Mouse (Mus musculus): Measurements from ENCODE around the gene Apoa2. TPM values are rescaled to one million over a fixed set of nuclear protein-coding genes. Genes with fewer than 3 reads are reported as not detected.
A peak's percentile ranks its signal among the peaks of the same experiment; 100 is the strongest.

Apoa2 gene
- 20,306 and 20,852 TPM in 2 replicates for polyA plus RNA-seq (2015; fragmentation: Nextera tagmentation; extraction: Ambion mirVana)

DNA sequence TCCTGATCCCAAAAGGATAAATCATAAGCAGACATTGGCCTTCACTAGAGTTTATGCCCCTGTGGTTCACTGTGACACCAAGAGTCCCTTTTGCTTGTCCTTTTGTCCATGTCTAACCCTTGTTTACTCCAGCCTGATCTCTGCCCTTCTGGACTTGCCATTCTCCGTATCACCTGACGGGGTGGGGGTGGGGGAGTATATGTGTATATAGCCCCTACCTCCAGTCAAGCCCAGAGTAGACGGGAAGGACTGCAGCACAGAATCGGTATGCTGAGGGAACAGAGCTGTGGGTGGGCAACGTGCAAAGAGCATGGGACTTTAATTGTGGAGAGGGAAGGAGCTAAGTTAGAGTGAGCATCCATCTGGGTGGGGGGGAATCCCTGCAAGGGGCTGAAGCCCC, at the start of gene Apoa2:
Gene Apoa2, plus strand, starts transcription at position 198 of the 400 bp plus-strand sequence.
- ATAC-seq = peak; percentile 25
- Histone ChIP-seq H3K27me3 (ENCODE audit: insufficient read depth, low read length) (no peaks in the 10 kb centered on the region), H3K9me3 (ENCODE audit: low read length) (no peaks in the 10 kb centered on the region), H3K4me2 (ENCODE audit: low read depth, low read length) (peak within 1 kb of the TSS; percentile 63), H3K36me3 (replicated peaks; ENCODE audit: insufficient read depth, low read length) (peaks cover 2% of the 10 kb centered on the region; the same call in 1 of the 2 replicates), H3K4me3 (ENCODE audit: low read depth, low read length) (peak within 1 kb of the TSS; percentile 50), H3K9ac (replicated peaks) (peak within 1 kb of the TSS; percentile 65), H3K27ac (ENCODE audit: low read depth) (peak within 1 kb of the TSS; percentile 95), H3K4me1 (ENCODE audit: insufficient read depth) (peaks cover 21% of the 10 kb centered on the region)
- peak; percentile 77 for DNase-seq
- WGBS (ENCODE audit: insufficient replicate concordance) = 68% methylated on average over 5 of the region's 5 CpGs
- TF ChIP-seq EP300 (IDR thresholded peaks at IDR 0.05; ENCODE audit: low read depth) = peak; percentile 69
- TF ChIP-seq CTCF (IDR thresholded peaks at IDR 0.05; ENCODE audit: low read depth) = 0 out of 2 replicates have a peak, but pooled peaks have one; percentile 4

DNA sequence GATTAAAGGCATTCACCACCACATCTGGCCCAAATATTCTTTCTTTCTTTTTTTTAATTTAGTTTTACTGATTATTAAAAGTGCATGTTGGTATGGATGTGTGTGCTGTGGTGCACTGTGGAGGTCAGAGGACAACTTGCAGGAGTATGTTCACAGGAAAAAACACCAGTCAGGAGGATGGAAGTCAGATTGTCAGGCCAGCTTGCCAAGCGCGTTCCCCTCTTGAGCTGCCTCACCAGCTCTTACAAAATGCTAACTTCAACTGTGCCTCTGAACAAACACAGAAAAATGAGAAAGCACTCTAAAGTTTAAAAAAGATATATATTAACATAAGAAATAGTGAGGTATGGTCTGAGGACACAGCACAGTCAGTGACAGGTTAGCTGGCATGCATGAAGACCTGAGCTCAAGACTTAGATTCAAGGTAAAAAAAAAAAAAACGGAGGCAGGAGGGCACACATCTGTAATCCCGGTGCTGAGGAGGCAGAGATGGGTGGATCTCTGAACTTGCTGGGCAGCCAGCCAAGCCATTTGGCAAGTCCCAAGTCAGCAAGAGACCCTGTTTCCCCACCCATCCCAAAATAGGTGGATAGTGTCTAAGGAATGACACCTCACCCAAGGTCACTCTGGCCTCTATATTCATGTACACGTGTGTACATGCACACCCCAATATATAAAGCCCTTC, 45.2 kb upstream of the Apoa2 start:
- H3K4me2 ChIP-seq (ENCODE audit: low read depth, low read length) = no peak overlapping the region
- H3K9me3 ChIP-seq (ENCODE audit: low read length) = no peaks in the 10 kb centered on the region
- DNase-seq (no peak), ATAC-seq (no peak)
- no peaks in the 10 kb centered on the region for H3K27me3 ChIP-seq (ENCODE audit: insufficient read depth, low read length)
- H3K9ac ChIP-seq (replicated peaks) = no peak overlapping the region
- WGBS (ENCODE audit: insufficient replicate concordance) = 55% methylated on average over 5 of the region's 5 CpGs
- no peak overlapping the region for H3K27ac ChIP-seq (ENCODE audit: low read depth)
- H3K4me1 ChIP-seq (ENCODE audit: insufficient read depth) = peaks cover 3% of the 10 kb centered on the region; the same call in 1 of the 2 replicates
- H3K4me3 ChIP-seq (ENCODE audit: low read depth, low read length) = no peak overlapping the region
- H3K36me3 ChIP-seq (replicated peaks; ENCODE audit: insufficient read depth, low read length) = no peaks in the 10 kb centered on the region
- TF ChIP-seq CTCF (IDR thresholded peaks at IDR 0.05; ENCODE audit: low read depth) (no peak), EP300 (IDR thresholded peaks at IDR 0.05; ENCODE audit: low read depth) (no peak)

DNA sequence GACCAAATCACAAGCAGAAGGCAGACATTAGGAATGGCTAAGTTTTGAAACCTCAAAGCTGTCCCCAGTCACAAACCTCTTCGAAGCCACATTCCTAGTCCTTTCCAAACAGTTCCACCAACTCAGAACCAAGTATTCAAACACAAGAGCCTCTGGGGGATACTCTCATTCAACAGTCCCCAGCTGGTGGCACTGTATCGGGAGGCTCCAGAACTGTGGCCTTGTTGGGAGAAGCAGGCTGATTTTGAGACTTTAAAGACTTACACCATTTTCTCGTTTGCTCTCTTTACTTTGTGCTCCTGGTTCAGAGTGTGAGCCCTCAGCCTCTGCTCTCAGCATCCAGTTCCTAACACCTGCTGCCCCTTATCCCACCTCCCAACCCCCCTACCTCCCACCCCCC, 41.8 kb upstream of the Apoa2 start:
- Histone ChIP-seq H3K27me3 (ENCODE audit: insufficient read depth, low read length) (no peaks in the 10 kb centered on the region), H3K4me1 (ENCODE audit: insufficient read depth) (peaks cover 3% of the 10 kb centered on the region; the same call in 1 of the 2 replicates), H3K4me2 (ENCODE audit: low read depth, low read length) (no peak overlapping the region), H3K9ac (replicated peaks) (no peak overlapping the region), H3K36me3 (replicated peaks; ENCODE audit: insufficient read depth, low read length) (no peaks in the 10 kb centered on the region), H3K27ac (ENCODE audit: low read depth) (no peak overlapping the region), H3K4me3 (ENCODE audit: low read depth, low read length) (no peak overlapping the region), H3K9me3 (ENCODE audit: low read length) (no peaks in the 10 kb centered on the region)
- DNase-seq = no peak
- no peak for ATAC-seq
- TF ChIP-seq EP300 (IDR thresholded peaks at IDR 0.05; ENCODE audit: low read depth) = no peak
- 69% methylated on average over 3 of the region's 3 CpGs for WGBS (ENCODE audit: insufficient replicate concordance)

DNA sequence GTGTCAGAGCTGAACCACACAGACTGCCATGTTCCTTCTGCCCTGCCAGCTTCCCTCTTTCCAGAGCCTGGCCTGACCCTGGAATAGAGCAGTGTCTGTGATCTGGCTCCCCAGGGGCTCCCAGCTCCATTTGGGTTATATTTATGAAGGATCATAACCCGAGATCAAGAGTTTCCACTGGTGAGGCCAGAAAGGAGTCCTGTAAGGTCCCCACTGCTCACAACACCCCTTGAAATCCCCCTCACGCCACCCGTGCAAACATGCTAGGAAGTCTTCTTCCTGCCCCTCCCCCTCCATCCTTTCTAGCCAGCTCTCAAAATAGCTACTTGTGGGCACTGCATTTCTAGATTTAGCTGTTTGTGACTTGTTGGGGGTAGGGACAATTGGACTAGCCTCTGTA, 41.2 kb upstream of the Apoa2 start:
- DNase-seq (no peak), ATAC-seq (0 out of 2 replicates have a peak, but pooled peaks have one; percentile 17)
- no peak for TF ChIP-seq CTCF (IDR thresholded peaks at IDR 0.05; ENCODE audit: low read depth)
- TF ChIP-seq EP300 (IDR thresholded peaks at IDR 0.05; ENCODE audit: low read depth) = peak; percentile 3; the same call in 1 of the 2 replicates
- Histone ChIP-seq H3K27me3 (ENCODE audit: insufficient read depth, low read length) (no peaks in the 10 kb centered on the region), H3K4me3 (ENCODE audit: low read depth, low read length) (no peak overlapping the region), H3K4me1 (ENCODE audit: insufficient read depth) (peaks cover 3% of the 10 kb centered on the region; the same call in 1 of the 2 replicates), H3K9me3 (ENCODE audit: low read length) (no peaks in the 10 kb centered on the region), H3K27ac (ENCODE audit: low read depth) (no peak overlapping the region), H3K4me2 (ENCODE audit: low read depth, low read length) (no peak overlapping the region), H3K9ac (replicated peaks) (no peak overlapping the region; the same call in 1 of the 2 replicates), H3K36me3 (replicated peaks; ENCODE audit: insufficient read depth, low read length) (no peaks in the 10 kb centered on the region)
- WGBS (ENCODE audit: insufficient replicate concordance) = 43% methylated on average over 3 of the region's 3 CpGs

DNA sequence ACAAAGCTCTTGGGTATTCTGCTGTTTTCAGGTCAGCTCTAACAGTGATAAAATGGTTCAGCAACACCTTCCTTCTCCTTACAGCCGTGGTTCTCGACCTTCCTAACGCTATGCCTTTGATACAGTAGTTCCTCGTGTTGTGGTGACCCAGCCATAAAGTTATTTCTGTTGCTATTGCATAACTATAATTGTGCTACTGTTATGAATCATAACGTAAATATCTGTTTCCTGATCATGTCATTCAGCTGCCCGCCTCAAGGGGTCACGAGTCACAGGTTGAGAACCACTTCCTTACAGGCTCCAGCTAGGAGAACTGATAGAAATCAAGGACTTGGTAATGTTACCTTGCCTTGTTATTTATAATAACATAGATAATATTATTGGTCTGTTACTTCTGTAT, 40.5 kb upstream of the Apoa2 start:
- no peak overlapping the region for H3K4me3 ChIP-seq (ENCODE audit: low read depth, low read length)
- DNase-seq = peak; percentile 28
- no peaks in the 10 kb centered on the region for H3K36me3 ChIP-seq (replicated peaks; ENCODE audit: insufficient read depth, low read length)
- H3K4me1 ChIP-seq (ENCODE audit: insufficient read depth) = peaks cover 4% of the 10 kb centered on the region
- H3K9ac ChIP-seq (replicated peaks) = no peak overlapping the region
- no peak overlapping the region for H3K4me2 ChIP-seq (ENCODE audit: low read depth, low read length)
- no peak overlapping the region for H3K27ac ChIP-seq (ENCODE audit: low read depth)
- no peak for TF ChIP-seq EP300 (IDR thresholded peaks at IDR 0.05; ENCODE audit: low read depth)
- TF ChIP-seq CTCF (IDR thresholded peaks at IDR 0.05; ENCODE audit: low read depth) = peak; percentile 50
- no peaks in the 10 kb centered on the region for H3K9me3 ChIP-seq (ENCODE audit: low read length)
- no peak for ATAC-seq
- WGBS (ENCODE audit: insufficient replicate concordance) = 22% methylated on average over 7 of the region's 7 CpGs
- no peaks in the 10 kb centered on the region for H3K27me3 ChIP-seq (ENCODE audit: insufficient read depth, low read length)

GRCm38 (mm10) chr1:171185655-171186054, 39.2 kb upstream of the Apoa2 start:
- Histone ChIP-seq H3K9ac (replicated peaks) (no peak overlapping the region), H3K27ac (ENCODE audit: low read depth) (no peak overlapping the region), H3K4me1 (ENCODE audit: insufficient read depth) (peaks cover 7% of the 10 kb centered on the region), H3K27me3 (ENCODE audit: insufficient read depth, low read length) (no peaks in the 10 kb centered on the region), H3K4me2 (ENCODE audit: low read depth, low read length) (no peak overlapping the region), H3K4me3 (ENCODE audit: low read depth, low read length) (no peak overlapping the region), H3K36me3 (replicated peaks; ENCODE audit: insufficient read depth, low read length) (no peaks in the 10 kb centered on the region), H3K9me3 (ENCODE audit: low read length) (no peaks in the 10 kb centered on the region)
- no peak for TF ChIP-seq EP300 (IDR thresholded peaks at IDR 0.05; ENCODE audit: low read depth)
- TF ChIP-seq CTCF (IDR thresholded peaks at IDR 0.05; ENCODE audit: low read depth) = no peak
- WGBS (ENCODE audit: insufficient replicate concordance) = 83% methylated on average over 8 of the region's 8 CpGs
- DNase-seq (no peak), ATAC-seq (no peak)
